Mouse (Mus musculus) Patski (cell line): ENCODE data around the gene Ms4a12. TPM values are rescaled to one million over a fixed set of nuclear protein-coding genes. Genes with fewer than 3 reads are reported as not detected.

Source experiments
- ATAC-seq: fragments of 100-300 bp; one replicate; pipeline ENCODE4 v1.8.0; 2021
- CTCF ChIA-PET: fragments of 350-600 bp; sonication (Branson Sonifier 250); formaldehyde crosslinking; loops from one replicate; lab custom pipeline; 2022; ENCODE audit warnings: inconsistent platforms; lab: Charles Lee
- POLR2A ChIA-PET: fragments of 350-600 bp; sonication (Branson Sonifier 250); formaldehyde crosslinking; loops from one replicate; lab custom pipeline; 2022; ENCODE audit warnings: antibody characterized with exemption, inconsistent platforms; lab: Charles Lee
- DNase-seq: peaks from one replicate; pipeline ENCODE4 v3.0.0-alpha.2; 2011; ENCODE audit warnings: low read depth, low spot score
- H3K27me3 ChIP-seq: fragments of 371-371 bp; one replicate; pipeline ENCODE4 v1.5.1; 2021
- CTCF ChIP-seq: fragments of 100-300 bp; IDR thresholded peaks from one replicate; pipeline ENCODE4 v1.5.1; 2021
- in situ Hi-C: fragments of 300-500 bp; cut with MboI; formaldehyde crosslinking; loops from 3 replicates; pipeline ENCODE4 v1.11.1; 2018; ENCODE audit warnings: low pct_unique_long_range_greater_than_20kb, mixed read lengths
- polyA plus RNA-seq: library from polyadenylated mRNA; unstranded; gene quantifications from one replicate; pipeline ENCODE4 v1.2.3, GENCODE M21; 2021

Ms4a12 gene
- polyA plus RNA-seq, 1 experiment from 2014 or later: not detected

GRCm38 (mm10) chr19:11235820-11236219 is 3.6 kb upstream of the Ms4a12 start:
- TF ChIP-seq CTCF: no peak
- H3K27me3 ChIP-seq: peaks cover 14% of the 10 kb centered on the region
- no peak for DNase-seq
- ChIA-PET CTCF (no interaction called here), POLR2A (no interaction called here)
- in situ Hi-C loops: no loop called here
- no peak for ATAC-seq

- ATAC-seq (no peak), DNase-seq (no peak)
- in situ Hi-C loops: no loop called here
- H3K27me3 ChIP-seq: peaks cover 17% of the 10 kb centered on the region
- ChIA-PET CTCF (no interaction called here), POLR2A (no interaction called here)
- TF ChIP-seq CTCF: no peak
Measured at GRCm38 (mm10) chr19:11234921-11235735, 2.9 kb upstream of the Ms4a12 start.

GRCm38 (mm10) chr19:11234244-11234643 is 2.0 kb upstream of the Ms4a12 start:
- in situ Hi-C loops: no loop called here
- POLR2A ChIA-PET: no interaction called here
- DNase-seq (no peak), ATAC-seq (no peak)
- CTCF ChIA-PET: no interaction called here
- no peak for TF ChIP-seq CTCF
- H3K27me3 ChIP-seq: peaks cover 21% of the 10 kb centered on the region

GRCm38 (mm10) chr19:11196546-11196945 is 35.7 kb downstream of the Ms4a12 start, which contains the start of gene Ms4a13:
TSS of gene Ms4a13 (minus strand) at chr19:11196737.
- in situ Hi-C loops: no loop called here

GRCm38 (mm10) chr19:11192552-11192951 is 39.7 kb downstream of the Ms4a12 start:
- no peak for DNase-seq
- POLR2A ChIA-PET: no interaction called here
- in situ Hi-C loops: no loop called here
- peaks cover 27% of the 10 kb centered on the region for H3K27me3 ChIP-seq
- ATAC-seq: no peak
- CTCF ChIA-PET: no interaction called here
- no peak for TF ChIP-seq CTCF

More at GRCm38 (mm10) chr19:11196546-11196945, 35.7 kb downstream of the Ms4a12 start, which contains the start of gene Ms4a13:
- ChIA-PET POLR2A (no interaction called here), CTCF (no interaction called here)
- ATAC-seq (no peak), DNase-seq (no peak)
- no peak for TF ChIP-seq CTCF
- peaks cover 15% of the 10 kb centered on the region for H3K27me3 ChIP-seq

- ChIA-PET CTCF (no interaction called here), POLR2A (no interaction called here)
- no peak for DNase-seq
- in situ Hi-C loops: no loop called here
- ATAC-seq: no peak
- TF ChIP-seq CTCF: peak; percentile 44
- peaks cover 23% of the 10 kb centered on the region for H3K27me3 ChIP-seq
Measured at GRCm38 (mm10) chr19:11184121-11184520, 48.1 kb downstream of the Ms4a12 start.

GRCm38 (mm10) chr19:11177464-11177863 is 54.8 kb downstream of the Ms4a12 start:
- CTCF ChIA-PET: no interaction called here
- POLR2A ChIA-PET: no interaction called here
- in situ Hi-C loops: no loop called here
- ATAC-seq (no peak), DNase-seq (no peak)
- peaks cover 12% of the 10 kb centered on the region for H3K27me3 ChIP-seq
- TF ChIP-seq CTCF: no peak

GRCm38 (mm10) chr19:11165172-11165571 is 67.1 kb downstream of the Ms4a12 start, which contains the start of gene 1700025F22Rik:
TSS of gene 1700025F22Rik (minus strand) at chr19:11165320.
- in situ Hi-C loops: no loop called here
- ATAC-seq: no peak
- TF ChIP-seq CTCF: peak; percentile 40
- ChIA-PET CTCF (no interaction called here), POLR2A (no interaction called here)
- peaks cover 69% of the 10 kb centered on the region for H3K27me3 ChIP-seq
- no peak for DNase-seq

Other genes starting within 250 kb of the Ms4a12 start
- not detected for gene Ms4a15, start 239.2 kb downstream of the Ms4a12 start, polyA plus RNA-seq
- not detected for gene Ms4a18, start 214.4 kb downstream of the Ms4a12 start, polyA plus RNA-seq
- not detected for gene Ms4a8a, start 151.3 kb downstream of the Ms4a12 start, polyA plus RNA-seq
- not detected for gene 1700017D01Rik, start 101.6 kb downstream of the Ms4a12 start, polyA plus RNA-seq
- gene 1700025F22Rik, start 67.1 kb downstream of the Ms4a12 start, polyA plus RNA-seq: not detected
- gene Ms4a13, start 35.7 kb downstream of the Ms4a12 start, polyA plus RNA-seq: not detected
- gene Ms4a1, start 33.8 kb upstream of the Ms4a12 start, polyA plus RNA-seq: not detected
- gene Ms4a5, start 51.4 kb upstream of the Ms4a12 start, polyA plus RNA-seq: not detected
- 0.06 TPM for gene Ms4a14, start 82.0 kb upstream of the Ms4a12 start, polyA plus RNA-seq
- 0.09 TPM for gene Ms4a7, start 103.7 kb upstream of the Ms4a12 start, polyA plus RNA-seq
- gene Ms4a4a, start 143.1 kb upstream of the Ms4a12 start, polyA plus RNA-seq: not detected
- gene Ms4a4c, start 172.3 kb upstream of the Ms4a12 start, polyA plus RNA-seq: not detected
- gene Ms4a4b, start 211.1 kb upstream of the Ms4a12 start, polyA plus RNA-seq: 0.12 TPM
- gene Ms4a6c, start 236.9 kb upstream of the Ms4a12 start, polyA plus RNA-seq: not detected